Mouse (Mus musculus): ENCODE measurements around the gene Gm10024.
"Not testable (repeated sequence)": the region's sequence is repeated elsewhere in the genome, so short reads cannot be mapped to it uniquely, and the experiment has no call there.

Gene Gm10024

GRCm38 (mm10) chr10:77738929-77739328 lies 27.7 kb downstream of the Gm10024 start:
- no peak for DNase-seq

GRCm38 (mm10) chr10:77741924-77742688 lies 30.8 kb downstream of the Gm10024 start, which contains the start of gene Gm18596:
TSS of gene Gm18596 (minus strand) at chr10:77742638.
- DNase-seq, result not testable (repeated sequence)

GRCm38 (mm10) chr10:77750686-77751085 lies 39.4 kb downstream of the Gm10024 start:
- not testable (repeated sequence) for DNase-seq

- not testable (repeated sequence) for DNase-seq
Measured at GRCm38 (mm10) chr10:77751254-77751653, 40.0 kb downstream of the Gm10024 start, which contains the start of gene Gm9736. TSS of gene Gm9736 (minus strand) at chr10:77751354.

- not testable (repeated sequence) for DNase-seq
Measured at GRCm38 (mm10) chr10:77752312-77752711, 41.1 kb downstream of the Gm10024 start.

DNA sequence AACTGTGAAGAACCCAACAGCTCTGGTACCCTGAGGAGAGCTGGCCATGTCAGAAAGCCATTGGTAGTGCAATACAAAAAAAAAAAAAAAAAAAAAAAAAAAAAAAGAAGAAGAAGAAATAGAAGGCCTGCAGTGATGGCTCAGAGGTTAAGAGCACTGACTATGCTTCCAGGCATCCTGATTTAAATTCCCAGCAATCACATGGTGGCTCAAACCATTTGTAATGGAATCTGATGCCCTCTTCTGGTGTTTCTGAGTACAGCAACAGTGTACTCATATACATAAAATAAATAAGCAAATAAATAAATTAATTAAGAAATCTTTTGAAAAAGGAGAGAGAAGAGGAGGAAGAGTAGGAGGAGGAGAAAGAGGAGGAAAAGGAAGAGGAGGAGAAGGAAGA lies 42.2 kb downstream of the Gm10024 start:
- no peak for DNase-seq

DNA sequence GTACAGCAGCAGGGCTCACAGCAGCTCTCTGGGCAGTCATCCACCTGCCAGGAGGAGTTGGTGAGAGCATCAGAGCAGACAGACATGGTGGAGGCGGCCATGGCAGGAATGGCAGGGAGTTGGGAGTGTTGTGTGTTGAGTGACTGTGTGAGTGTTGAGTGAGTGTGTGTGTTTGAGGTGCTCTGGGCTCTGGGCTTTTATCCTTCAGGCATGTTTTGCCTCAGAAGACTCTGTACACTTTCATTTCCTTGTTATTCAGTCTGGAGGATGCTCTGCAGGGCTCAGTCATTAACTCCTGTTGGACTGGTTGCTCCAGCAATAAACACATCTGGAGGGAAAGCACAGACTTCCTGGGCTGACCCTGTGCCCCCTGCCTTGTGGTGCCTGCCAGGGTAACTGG lies 48.3 kb downstream of the Gm10024 start, which contains the start of gene Gm3233:
Gm3233 (minus strand) TSS at position 101 of the 400 bp plus-strand sequence.
- not testable (repeated sequence) for DNase-seq
